Mouse (Mus musculus): Measurements from ENCODE around the gene Iqschfp.
"Not testable (repeated sequence)": the region's sequence is repeated elsewhere in the genome, so short reads cannot be mapped to it uniquely, and the experiment has no call there.

Gene Iqschfp

DNA sequence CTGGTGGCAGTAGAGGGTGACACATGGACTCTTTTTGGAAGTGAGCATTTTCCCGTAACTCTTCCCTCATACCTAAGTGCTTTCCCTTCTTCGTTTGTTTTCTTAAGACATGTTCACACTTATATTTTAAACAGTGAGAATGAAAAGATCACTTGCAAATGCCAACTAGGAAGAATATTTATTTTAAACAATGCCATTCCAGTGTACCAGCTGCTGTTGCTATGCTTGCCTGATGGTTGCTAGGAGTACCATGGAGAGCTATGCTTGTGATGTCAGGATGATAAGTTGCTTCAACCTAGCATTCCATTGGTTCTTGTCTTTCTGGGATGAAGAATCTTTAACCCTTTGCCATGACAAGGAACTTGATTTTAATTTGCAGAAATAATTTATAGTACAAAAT, 193.0 kb downstream of the Iqschfp start:
- DNase-seq: no peak

- DNase-seq: no peak
Measured at GRCm38 (mm10) chr3:68092108-68092507, 200.1 kb downstream of the Iqschfp start.

DNA sequence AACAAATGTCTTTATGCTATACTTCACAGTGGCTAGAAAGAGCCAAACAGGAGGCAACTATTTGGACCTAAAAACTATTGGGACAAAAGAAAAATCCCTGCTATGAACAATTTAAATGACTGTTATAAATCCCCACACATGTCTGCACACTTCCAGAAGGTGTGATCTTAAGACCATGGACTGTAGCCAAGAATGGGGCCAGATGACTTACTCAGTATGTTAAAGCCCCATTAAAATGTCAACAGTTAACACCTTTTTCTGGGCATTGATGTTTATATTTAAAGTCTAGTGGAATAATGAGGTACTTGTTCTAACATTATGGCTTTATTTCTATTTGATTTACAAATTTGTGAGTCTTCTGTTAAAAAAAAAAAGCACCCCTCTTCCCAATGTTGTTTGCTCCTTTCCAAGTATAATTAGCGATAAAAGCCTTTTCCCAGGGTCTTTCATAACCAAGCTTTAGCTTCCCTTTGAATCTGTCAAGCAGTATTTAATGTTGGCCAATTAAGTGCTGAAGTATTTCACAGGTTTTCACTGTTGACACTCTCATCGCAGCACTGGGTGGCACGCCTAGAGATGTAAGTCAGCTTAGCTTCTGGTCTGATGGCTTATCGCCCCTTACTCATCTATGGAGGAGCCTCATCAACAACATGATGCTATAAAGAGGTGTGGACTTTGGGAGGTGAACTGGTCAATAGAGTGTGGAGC, 204.8 kb downstream of the Iqschfp start:
- DNase-seq: no peak

DNA sequence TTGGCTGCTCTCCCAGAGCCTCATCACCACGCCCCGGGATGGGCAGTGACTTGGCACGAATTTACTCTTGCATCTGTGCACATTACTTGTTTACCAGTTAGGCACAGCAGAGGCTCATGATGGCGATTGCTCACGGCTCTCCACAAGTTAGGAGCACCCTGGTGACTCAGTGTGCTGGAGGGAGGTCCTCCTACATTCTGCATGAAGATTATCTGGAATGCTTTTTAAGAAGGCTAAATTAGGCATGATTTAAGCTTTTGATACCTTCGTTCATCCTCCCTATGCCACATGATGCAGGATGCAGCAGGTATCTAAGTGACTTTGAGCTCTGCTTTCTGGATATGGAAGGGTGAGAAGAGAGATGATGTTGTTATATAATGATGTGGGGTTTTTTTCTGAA, 207.5 kb downstream of the Iqschfp start:
- DNase-seq: not testable (repeated sequence)

DNA sequence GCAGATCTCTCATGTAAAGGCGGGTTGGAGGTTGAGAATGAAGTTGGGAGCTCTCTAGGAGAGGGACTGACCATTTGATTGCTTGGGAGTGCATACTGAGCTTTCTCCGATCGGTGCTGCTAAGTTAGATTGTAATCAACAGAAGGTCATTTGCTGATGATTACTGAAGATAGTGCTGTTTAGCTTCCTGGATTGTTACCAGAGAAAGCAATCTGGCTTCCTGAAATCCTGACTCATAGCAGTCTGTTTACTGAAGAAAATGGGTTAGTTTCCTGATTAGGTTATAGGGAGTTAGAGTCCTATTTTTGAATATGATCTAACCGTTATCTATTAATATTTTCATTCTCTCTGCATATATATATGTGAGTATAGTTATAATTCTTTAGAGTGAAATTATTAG, 209.3 kb downstream of the Iqschfp start:
- peak; percentile 8 for DNase-seq

DNA sequence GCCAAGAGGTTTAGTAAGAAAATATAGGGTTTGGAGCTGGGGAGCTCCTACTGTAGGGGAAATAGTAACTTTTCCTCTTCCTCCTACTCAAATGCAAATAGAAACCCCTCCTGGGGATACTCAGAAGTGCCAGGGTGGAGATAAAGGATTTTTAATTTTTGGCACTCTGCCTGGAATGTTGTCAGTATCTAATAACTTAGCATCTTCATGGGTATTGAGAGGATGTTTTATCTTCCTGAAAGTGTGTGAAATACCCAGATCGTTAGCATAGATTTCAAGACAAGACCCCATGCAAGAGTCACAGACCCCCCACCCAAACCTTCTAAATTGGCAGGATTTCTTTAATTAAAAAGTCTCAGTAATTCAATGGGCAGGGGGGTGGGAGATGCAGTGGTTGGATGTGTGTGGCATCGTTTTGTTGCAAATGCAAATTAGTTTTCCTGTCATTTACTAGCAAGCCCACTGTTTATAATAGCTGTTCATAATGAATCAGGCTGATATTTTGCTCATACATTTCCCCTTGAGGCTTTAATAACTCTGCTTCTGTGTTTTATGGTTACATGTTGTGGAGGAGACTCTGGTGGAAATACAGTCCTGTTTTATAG, 213.2 kb downstream of the Iqschfp start:
- DNase-seq: no peak

GRCm38 (mm10) chr3:68121338-68121737, 229.3 kb downstream of the Iqschfp start:
- DNase-seq: no peak

GRCm38 (mm10) chr3:68126284-68126856, 234.3 kb downstream of the Iqschfp start:
- DNase-seq: no peak

DNA sequence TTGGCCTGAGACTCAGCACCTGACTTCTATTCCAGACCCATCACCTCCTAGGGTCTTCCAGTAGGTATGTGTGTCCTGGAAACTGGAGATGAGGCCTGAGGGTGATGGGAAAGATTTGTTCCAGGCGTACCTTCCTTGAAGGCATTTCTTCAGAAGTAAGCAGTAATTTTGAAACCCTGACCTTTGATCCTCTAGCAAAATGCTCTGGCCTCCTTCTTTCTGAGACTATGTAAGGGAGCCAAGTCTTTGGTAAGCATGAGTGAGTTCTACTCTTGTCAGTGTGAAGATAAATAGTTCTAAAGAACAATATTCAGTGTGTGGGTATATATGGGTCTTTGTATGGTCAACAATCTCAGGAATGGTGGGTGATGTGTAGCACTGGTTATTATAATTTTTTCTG, 238.4 kb downstream of the Iqschfp start:
- no peak for DNase-seq

DNA sequence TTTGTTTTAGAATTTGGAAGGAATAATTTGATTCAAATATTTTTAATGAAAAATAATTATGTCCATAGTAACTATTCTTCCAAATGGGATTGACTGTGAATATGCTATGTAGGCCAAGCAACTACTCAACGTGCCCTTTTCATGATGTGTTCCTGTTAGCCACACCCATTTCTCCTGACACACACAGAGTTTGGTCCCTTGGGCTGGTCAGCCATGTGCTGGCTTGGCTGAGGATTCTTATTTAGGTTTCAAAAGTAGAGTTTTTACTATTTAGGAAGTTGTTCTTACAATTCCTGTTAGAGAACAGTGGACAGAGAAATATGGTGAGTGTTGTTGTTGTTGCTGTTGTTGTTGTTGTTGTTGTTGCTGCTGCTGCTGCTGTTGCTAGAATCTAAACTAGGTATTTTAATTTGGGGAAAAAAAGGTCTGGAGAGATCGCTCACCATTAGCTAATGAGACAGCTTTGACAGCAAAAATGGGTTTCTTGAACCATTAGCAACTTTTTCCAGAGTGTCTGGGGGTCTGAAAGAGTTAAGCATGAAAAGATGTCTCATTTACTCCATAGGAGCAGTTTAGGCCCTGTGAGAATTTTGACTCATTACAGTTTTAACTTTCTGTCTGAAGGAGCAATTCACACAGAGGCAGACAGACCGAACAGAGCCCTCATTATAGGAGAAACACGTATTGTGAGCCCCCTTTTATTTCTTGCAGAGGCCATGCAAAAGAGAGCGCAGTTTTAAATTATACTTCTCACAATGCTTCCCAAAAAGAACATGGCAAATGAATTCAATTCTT, 247.0 kb downstream of the Iqschfp start:
- no peak for DNase-seq

- DNase-seq: no peak
Measured at GRCm38 (mm10) chr3:68150688-68151087, 258.7 kb downstream of the Iqschfp start.

DNA sequence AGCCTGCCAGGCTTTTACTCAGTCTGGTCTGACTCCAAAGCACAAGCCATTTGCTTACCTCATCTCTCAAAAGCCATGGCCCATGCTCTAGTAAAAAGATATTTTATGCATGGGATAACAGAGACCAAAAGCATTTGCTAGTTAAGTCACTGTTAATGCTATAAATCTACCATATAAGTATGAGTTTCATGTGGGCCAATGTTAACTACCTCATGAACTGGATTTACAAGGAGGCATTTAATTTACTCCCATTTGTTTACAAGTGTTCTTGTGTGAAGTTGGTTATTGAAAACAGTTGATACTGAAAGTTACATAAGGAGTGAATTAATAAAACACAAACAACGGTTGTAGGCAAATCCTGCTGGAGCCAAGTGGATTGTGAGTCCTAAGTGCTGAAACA, 268.1 kb downstream of the Iqschfp start:
- no peak for DNase-seq

DNA sequence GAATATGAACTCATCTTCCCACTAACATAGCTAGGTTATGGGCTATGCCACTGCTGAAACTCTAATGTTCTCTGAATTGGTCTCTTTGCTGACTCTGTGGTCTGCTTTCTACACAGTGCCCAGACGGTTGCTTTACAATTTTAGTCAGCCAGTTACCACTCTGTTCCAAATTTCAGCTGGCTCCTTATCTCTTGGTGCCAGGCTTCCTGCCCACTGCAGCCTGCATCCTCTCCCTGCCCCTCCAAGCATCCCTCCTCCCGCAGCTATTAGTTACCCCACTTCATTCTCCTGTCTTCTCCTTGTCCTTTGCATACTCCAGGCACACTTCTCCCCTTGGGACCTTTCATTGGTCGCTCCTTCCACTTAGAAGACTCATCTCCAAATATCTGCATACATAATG, 268.7 kb downstream of the Iqschfp start:
- no peak for DNase-seq

- no peak for DNase-seq
Measured at GRCm38 (mm10) chr3:68178248-68178647, 286.2 kb downstream of the Iqschfp start.

DNA sequence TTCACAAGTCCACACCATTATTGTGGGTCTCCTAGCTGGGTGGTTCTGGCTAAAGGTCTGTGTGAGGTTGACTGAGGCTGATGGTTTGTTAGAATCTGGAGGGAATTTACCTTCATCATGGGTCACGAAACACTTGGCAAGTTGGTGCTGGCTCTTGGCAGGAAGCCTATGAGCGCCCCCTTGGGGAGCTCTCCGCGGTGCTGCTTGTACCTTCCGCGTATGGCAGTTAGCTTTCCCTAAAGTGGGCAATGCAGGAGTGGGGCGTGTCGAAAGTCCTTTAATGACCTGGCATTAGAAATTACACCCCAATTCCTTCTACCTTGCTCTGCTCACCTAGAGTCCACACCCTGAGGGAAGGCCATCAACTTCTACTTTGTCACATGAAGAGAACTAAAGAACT, 295.4 kb downstream of the Iqschfp start:
- DNase-seq: no peak

DNA sequence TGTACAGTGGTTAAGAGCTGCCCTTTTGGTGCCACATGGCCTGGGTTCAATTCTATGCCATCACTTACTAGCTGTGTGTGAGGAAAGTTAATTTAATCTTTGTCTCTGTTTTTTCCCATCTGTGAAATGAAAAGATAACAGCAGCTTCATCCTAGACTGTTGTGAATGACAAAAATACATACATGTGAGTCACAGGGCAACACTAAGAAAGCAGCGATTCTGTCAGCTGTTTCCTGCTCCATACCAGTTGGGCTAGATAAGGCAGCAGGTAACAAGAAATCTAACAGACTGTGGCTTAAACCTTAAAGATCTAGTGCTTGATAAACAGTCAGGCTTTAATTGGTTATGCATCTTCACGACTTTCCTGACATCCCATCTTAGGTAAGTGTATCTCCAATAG, 297.1 kb downstream of the Iqschfp start:
- no peak for DNase-seq

DNA sequence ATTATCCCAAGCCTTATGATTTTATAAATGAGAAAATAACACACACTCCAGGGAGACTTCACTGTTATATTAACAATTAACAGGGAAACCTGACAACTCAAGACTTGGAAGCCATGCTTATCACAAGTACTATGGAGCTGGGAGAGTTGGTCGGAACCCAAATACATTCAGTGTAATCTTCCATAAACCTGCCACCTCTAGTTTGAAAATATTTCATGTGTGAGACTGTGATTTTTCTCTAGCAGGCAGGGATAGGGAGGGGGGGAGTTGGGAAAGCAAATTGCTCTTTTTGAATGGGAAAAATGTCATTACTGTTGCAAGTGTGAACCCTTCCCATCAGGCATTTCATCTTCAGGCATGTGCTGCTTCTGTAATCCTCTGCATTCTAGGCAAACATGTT, 304.9 kb downstream of the Iqschfp start:
- no peak for DNase-seq

GRCm38 (mm10) chr3:68201214-68201613, 309.2 kb downstream of the Iqschfp start:
- no peak for DNase-seq

DNA sequence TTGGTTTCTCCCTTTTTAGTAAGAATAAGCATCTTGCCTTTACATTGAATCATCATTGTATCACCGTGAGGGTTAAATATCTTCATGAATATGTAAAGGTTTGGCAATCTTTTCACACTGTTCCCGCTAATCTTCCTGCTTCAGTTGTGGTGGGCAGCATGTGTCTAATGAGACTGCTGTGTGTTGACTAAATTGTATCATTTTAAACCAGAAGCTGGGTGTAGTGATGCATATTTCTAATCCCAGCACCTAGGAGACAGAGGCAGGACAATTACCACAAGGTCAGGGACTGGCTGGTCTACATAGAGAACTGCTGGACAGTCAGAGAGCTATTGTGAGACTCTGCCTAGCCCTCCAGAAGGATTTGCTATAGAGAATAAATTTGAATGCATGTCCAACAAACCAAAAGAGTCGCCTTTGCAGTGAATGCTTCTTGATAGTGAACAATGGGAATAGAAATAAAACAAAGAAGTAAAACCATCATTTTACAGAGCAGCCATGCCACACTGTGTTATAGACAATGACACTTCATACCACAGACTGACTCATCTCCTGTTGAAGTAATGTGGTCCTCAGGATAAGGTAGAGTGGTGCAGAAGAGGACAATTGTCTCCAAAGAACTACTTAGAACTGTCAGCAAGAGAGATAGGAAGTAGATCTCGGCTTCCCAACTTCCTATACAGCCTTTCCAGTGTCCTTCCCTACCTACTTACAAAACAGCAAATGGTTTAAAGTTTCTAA, 310.3 kb downstream of the Iqschfp start:
- no peak for DNase-seq

GRCm38 (mm10) chr3:68203934-68204467, 312.0 kb downstream of the Iqschfp start:
- no peak for DNase-seq

GRCm38 (mm10) chr3:68210422-68210821, 318.4 kb downstream of the Iqschfp start:
- no peak for DNase-seq

GRCm38 (mm10) chr3:68221452-68221851, 329.4 kb downstream of the Iqschfp start:
- no peak for DNase-seq

DNA sequence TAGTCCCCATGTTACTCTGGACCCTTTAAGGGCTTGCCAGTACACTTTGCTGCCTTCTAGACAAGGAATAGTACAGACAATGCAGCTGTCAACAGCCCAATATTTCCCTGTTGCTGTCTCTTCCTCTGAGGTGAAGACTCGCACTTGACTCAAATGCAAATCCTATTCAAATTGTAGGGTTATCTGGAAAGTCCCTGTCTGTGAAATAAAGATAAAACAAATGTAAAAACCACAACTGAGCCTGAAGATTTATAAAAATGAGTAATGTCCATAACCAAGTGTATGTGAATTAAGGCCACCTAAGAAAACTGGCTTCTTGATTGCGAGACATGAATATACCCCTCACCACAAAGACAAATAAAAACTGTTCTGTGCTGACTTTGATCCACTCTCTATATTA, 347.9 kb downstream of the Iqschfp start:
- no peak for DNase-seq

Data from cerebellum, adult 9-10 months (tissue).